Mouse (Mus musculus): Measurements from ENCODE around the gene Sh3bp5l. TPM values are rescaled to one million over a fixed set of nuclear protein-coding genes. Genes with fewer than 3 reads are reported as not detected.

Sh3bp5l gene
- polyA plus RNA-seq, 1 experiment from 2014 or later: 23.2 TPM

- Histone ChIP-seq H3K27ac (replicated peaks; ENCODE audit: low read depth, low read length) (no peak overlapping the region), H3K36me3 (ENCODE audit: control insufficient read depth, insufficient read depth, low read length) (no peaks in the 10 kb centered on the region), H3K4me2 (ENCODE audit: low read depth, low read length) (no peak overlapping the region), H3K9me3 (ENCODE audit: control insufficient read depth, low read length) (no peaks in the 10 kb centered on the region), H3K27me3 (replicated peaks; ENCODE audit: control insufficient read depth, insufficient read depth, low read length) (no peaks in the 10 kb centered on the region), H3K9ac (ENCODE audit: low read depth, low read length) (no peak overlapping the region), H3K4me1 (ENCODE audit: control insufficient read depth, insufficient read depth, low read length) (no peaks in the 10 kb centered on the region), H3K4me3 (ENCODE audit: low read depth, low read length) (no peak overlapping the region)
- no peak for DNase-seq (ENCODE audit: low spot score)
- 90% methylated on average over 1 of the region's 1 CpGs for WGBS
- no peak for ATAC-seq (ENCODE audit: low read depth)
Observed at GRCm38 (mm10) chr11:58379516-58379915, 49.0 kb downstream of the Sh3bp5l start.

GRCm38 (mm10) chr11:58382471-58382870 is 51.9 kb downstream of the Sh3bp5l start:
- Histone ChIP-seq H3K4me3 (ENCODE audit: low read depth, low read length) (no peak overlapping the region), H3K27me3 (replicated peaks; ENCODE audit: control insufficient read depth, insufficient read depth, low read length) (no peaks in the 10 kb centered on the region), H3K27ac (replicated peaks; ENCODE audit: low read depth, low read length) (no peak overlapping the region), H3K36me3 (ENCODE audit: control insufficient read depth, insufficient read depth, low read length) (no peaks in the 10 kb centered on the region), H3K9ac (ENCODE audit: low read depth, low read length) (no peak overlapping the region), H3K4me2 (ENCODE audit: low read depth, low read length) (no peak overlapping the region), H3K4me1 (ENCODE audit: control insufficient read depth, insufficient read depth, low read length) (no peaks in the 10 kb centered on the region), H3K9me3 (ENCODE audit: control insufficient read depth, low read length) (no peaks in the 10 kb centered on the region)
- WGBS: 90% methylated on average over 6 of the region's 6 CpGs
- no peak for ATAC-seq (ENCODE audit: low read depth)
- DNase-seq (ENCODE audit: low spot score): no peak

Other genes with a start within 250 kb of the Sh3bp5l start
- gene Gm12248, start 237.6 kb upstream of the Sh3bp5l start, polyA plus RNA-seq (2014; fragmentation: Nextera tagmentation; extraction: Ambion mirVana): not detected in 2 replicates
- gene Cnot8, start 226.6 kb upstream of the Sh3bp5l start, polyA plus RNA-seq (2014; fragmentation: Nextera tagmentation; extraction: Ambion mirVana): 85.8 and 94.9 TPM in 2 replicates
- 18.3 and 19.6 TPM in 2 replicates for gene Gemin5, start 162.2 kb upstream of the Sh3bp5l start, polyA plus RNA-seq (2014; fragmentation: Nextera tagmentation; extraction: Ambion mirVana)
- 112 and 113 TPM in 2 replicates for gene Mrpl22, start 159.1 kb upstream of the Sh3bp5l start, polyA plus RNA-seq (2014; fragmentation: Nextera tagmentation; extraction: Ambion mirVana)
- gene Igtp, start 131.2 kb upstream of the Sh3bp5l start, polyA plus RNA-seq (2014; fragmentation: Nextera tagmentation; extraction: Ambion mirVana): 10.5 and 16.7 TPM in 2 replicates
- 4.4 and 5.7 TPM in 2 replicates for gene Irgm2, start 131.1 kb upstream of the Sh3bp5l start, polyA plus RNA-seq (2014; fragmentation: Nextera tagmentation; extraction: Ambion mirVana)
- 0.22 and 0.45 TPM in 2 replicates for gene 4930438A08Rik, start 55.9 kb upstream of the Sh3bp5l start, polyA plus RNA-seq (2014; fragmentation: Nextera tagmentation; extraction: Ambion mirVana)
- 14.2 and 14.7 TPM in 2 replicates for gene Zfp692, start 23.7 kb upstream of the Sh3bp5l start, polyA plus RNA-seq (2014; fragmentation: Nextera tagmentation; extraction: Ambion mirVana)
- gene Zfp672, start 385 bp upstream of the Sh3bp5l start, polyA plus RNA-seq (2014; fragmentation: Nextera tagmentation; extraction: Ambion mirVana): 42.3 TPM in 2 replicates
- not detected in 2 replicates for gene Lypd8, start 48.3 kb downstream of the Sh3bp5l start, polyA plus RNA-seq (2014; fragmentation: Nextera tagmentation; extraction: Ambion mirVana)
- not detected in 2 replicates for gene 1810065E05Rik, start 90.4 kb downstream of the Sh3bp5l start, polyA plus RNA-seq (2014; fragmentation: Nextera tagmentation; extraction: Ambion mirVana)
- not detected in 2 replicates for gene Gm12253, start 101.8 kb downstream of the Sh3bp5l start, polyA plus RNA-seq (2014; fragmentation: Nextera tagmentation; extraction: Ambion mirVana)
- not detected in 2 replicates for gene Lypd9, start 122.2 kb downstream of the Sh3bp5l start, polyA plus RNA-seq (2014; fragmentation: Nextera tagmentation; extraction: Ambion mirVana)
- gene Olfr30, start 131.5 kb downstream of the Sh3bp5l start, polyA plus RNA-seq (2014; fragmentation: Nextera tagmentation; extraction: Ambion mirVana): 0.13 and 0.15 TPM in 2 replicates
- 0.11 and 0.12 TPM in 2 replicates for gene Olfr332, start 161.8 kb downstream of the Sh3bp5l start, polyA plus RNA-seq (2014; fragmentation: Nextera tagmentation; extraction: Ambion mirVana)
- gene Olfr331, start 171.8 kb downstream of the Sh3bp5l start, polyA plus RNA-seq (2014; fragmentation: Nextera tagmentation; extraction: Ambion mirVana): not detected in 2 replicates
- gene Olfr330, start 204.1 kb downstream of the Sh3bp5l start, polyA plus RNA-seq (2014; fragmentation: Nextera tagmentation; extraction: Ambion mirVana): 0.30 and 0.46 TPM in 2 replicates
- gene Olfr329-ps, start 215.7 kb downstream of the Sh3bp5l start, polyA plus RNA-seq (2014; fragmentation: Nextera tagmentation; extraction: Ambion mirVana): 0.31 TPM in 1 of 2 replicates, not detected in the other
- not detected in 2 replicates for gene Olfr328, start 224.9 kb downstream of the Sh3bp5l start, polyA plus RNA-seq (2014; fragmentation: Nextera tagmentation; extraction: Ambion mirVana)
- gene Olfr224, start 239.8 kb downstream of the Sh3bp5l start, polyA plus RNA-seq (2014; fragmentation: Nextera tagmentation; extraction: Ambion mirVana): not detected in 2 replicates
- not detected in 2 replicates for gene Olfr325, start 247.0 kb downstream of the Sh3bp5l start, polyA plus RNA-seq (2014; fragmentation: Nextera tagmentation; extraction: Ambion mirVana)

All from embryonic facial prominence, embryonic 14.5 days (tissue).